Mouse (Mus musculus) T-helper 17 cell (primary cell): ENCODE data around the gene Clptm1.
"Not testable (repeated sequence)": the region's sequence is repeated elsewhere in the genome, so short reads cannot be mapped to it uniquely, and the experiment has no call there.

Source experiments
- in situ Hi-C, 2 experiments: fragments of 300-600 bp; cut with MboI, MseI; formaldehyde crosslinking; loops; 1 replicate in 1 of 2; 2 replicates in 1 of 2; pipeline ENCODE4 v1.15.1; 2025; ENCODE audit warnings: high pct_unique_total_duplicates in 2 of 2

Clptm1 gene

DNA sequence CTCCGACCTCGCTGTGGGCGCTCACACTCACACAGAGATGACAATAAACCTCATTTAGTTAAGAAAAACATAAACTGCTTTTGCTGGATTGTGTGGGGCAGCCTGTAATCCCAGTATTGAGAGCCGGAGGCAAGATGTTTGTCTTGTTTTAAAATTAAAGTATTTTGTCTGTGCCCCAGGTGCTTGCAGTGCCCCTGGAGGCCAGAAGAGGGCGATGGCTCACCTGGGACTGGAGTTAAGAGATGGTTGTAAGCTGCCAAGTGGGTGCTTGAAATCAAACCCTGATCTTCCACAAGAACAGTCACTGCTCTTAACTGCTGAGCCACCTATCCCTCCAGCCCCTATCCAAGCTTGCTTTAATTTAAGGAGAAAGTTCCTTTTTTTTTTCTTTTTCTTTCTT lies 53.9 kb downstream of the Clptm1 start:
- in situ Hi-C loops: no loop called here

DNA sequence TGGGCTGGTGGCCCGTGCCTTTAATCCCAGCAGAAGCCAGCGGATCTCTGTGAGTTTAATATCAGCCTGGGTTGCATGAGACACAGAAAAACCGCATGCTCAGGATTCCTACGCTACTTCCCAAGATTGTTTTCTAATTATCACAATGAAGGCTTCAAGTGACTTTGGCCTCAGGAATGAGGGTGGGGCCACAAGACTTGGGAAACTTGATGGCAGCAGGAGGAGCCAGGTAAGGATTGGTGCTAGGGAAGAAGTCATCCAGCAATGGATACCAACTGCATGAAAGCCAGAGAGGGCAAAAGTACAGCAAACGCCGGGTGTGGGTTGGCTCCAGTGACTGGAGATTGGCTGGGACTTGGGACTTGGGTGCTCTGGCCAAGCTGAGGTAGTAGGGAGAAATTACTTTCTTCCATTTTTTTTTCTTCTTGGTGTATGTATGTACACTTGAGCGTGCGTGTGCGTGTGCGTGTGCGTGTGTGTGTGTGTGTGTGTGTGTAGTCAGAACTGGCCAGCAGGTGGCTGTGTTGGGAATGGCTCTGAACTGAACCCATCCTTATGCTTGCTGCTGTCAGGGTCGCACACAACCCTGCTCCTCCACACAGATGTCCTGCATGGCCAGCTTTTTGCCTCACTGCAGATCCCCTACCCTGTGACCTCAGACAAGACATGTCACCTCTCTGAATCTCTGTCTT lies 55.0 kb downstream of the Clptm1 start:
- in situ Hi-C loops: no loop called here

DNA sequence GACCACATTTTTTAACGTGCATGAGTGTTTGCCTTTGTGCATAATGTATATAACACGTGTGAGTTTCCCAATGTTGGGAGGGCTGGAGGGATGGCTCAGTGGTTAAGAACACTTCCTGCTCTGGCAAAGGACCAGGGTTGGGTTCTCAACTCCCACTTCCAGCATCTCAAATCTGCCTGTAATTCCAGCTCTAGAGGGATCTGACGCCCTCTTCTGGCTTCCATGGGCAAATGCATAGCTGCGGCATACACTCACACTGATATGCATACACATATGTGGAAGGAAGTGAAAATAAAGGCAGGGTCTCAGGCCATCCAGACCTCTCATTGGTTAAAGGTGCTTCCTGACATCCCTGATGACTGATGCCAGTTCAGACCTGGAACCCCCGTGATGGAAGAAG lies 57.5 kb downstream of the Clptm1 start:
- in situ Hi-C loops: no loop called here

DNA sequence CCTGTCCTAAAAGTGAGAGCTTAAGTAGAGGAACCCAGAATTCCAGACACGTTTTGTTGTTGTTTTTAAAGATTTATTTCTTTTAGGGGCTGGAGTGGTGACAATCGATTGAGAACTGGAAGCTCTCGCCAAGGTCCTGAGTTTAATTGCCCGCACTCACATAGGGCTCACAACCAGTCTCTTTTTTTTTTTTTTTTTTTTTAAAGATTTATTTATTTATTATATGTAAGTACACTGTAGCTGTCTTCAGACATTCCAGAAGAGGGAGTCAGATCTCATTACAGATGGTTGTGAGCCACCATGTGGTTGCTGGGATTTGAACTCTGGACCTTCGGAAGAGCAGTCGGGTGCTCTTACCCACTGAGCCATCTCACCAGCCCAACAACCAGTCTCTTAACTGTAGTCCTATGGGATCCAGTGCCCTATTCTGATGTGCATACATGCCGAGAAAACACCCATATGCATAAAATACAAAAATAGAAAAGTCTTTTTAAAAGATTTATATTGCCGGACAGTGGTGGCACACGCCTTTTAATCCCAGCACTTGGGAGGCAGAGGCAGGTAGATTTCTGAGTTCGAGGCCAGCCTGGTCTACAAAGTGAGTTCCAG lies 60.1 kb downstream of the Clptm1 start:
- in situ Hi-C loops: not testable (repeated sequence)

DNA sequence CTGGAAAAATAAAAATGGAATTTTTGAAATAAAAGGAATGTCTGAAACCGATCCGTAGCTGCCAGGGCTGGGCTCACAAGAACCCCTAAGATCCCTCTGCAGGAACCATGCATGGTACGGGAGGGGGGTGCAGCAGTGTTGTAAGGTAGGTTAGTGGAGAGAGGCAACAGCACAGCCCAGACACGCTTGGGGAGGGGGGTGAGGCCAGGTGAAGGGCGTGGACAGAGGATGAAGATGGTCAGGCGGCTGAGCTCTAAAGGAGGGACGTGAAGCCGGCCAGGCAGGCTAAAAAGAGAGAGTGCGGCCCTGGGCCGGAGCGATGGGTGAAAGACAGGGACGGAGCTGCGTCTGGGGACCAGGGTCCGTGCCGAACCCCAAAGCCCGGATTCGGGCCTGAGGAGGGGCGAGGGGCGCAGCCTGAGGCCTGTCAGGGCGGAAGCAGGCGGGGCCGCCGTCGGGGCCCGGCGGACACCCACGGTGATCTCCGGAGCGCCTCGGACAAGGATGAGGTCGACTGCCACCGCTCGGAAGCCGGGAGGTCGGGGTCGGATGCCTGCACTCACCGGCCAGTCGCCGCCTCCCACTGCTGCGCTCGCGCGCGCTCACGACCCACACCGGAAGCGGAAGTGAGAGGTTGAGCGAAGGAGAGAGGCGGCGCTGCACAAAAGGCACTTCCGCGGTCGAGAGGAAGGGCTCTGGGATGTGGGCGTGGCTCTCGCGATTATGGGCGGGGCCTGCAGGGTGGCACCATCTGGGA lies 60.8 kb downstream of the Clptm1 start, which contains the start of gene Clasrp:
Gene Clasrp (minus strand): TSS at position 638 of the 757 bp plus-strand sequence.
- in situ Hi-C loops: no loop called here

DNA sequence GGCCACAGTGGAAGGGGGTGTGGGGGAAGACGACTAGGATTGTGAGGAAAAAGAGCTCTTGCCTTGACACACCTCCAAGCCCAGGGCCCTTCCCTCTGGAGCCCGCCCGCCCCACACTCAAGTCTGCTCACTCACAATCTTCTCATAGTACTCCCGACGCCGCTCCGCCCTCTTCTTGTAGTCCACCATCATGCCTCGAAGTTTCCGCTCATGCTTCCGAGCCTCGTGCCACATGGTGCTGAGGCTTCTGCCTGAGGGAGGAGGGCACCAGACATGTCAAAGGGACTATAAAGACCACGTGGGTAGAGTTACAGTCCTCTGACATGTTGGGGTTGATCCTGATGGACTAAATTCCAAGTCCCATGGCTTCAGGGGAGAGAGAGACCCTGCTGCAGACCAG lies 61.8 kb downstream of the Clptm1 start:
- in situ Hi-C loops: no loop called here

DNA sequence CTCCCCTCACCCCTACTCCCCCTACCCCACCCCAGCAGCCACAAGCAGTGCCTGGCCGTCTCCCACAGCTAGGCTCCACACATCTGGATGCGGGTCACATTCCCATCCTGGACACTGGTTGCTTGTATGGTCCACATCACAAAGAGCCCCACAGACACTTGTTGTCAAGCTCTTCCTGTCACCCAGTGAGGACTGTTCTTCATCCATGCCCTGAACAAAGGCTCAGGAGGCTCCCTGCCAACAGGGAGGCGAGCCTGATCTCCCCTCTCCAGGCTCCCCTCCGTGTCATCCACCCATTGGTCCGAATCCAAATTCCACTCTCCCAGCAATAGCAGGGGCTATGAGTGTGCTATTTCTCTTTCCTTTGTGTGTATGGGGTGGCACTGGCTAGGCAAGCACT lies 64.3 kb downstream of the Clptm1 start:
- in situ Hi-C loops: no loop called here

DNA sequence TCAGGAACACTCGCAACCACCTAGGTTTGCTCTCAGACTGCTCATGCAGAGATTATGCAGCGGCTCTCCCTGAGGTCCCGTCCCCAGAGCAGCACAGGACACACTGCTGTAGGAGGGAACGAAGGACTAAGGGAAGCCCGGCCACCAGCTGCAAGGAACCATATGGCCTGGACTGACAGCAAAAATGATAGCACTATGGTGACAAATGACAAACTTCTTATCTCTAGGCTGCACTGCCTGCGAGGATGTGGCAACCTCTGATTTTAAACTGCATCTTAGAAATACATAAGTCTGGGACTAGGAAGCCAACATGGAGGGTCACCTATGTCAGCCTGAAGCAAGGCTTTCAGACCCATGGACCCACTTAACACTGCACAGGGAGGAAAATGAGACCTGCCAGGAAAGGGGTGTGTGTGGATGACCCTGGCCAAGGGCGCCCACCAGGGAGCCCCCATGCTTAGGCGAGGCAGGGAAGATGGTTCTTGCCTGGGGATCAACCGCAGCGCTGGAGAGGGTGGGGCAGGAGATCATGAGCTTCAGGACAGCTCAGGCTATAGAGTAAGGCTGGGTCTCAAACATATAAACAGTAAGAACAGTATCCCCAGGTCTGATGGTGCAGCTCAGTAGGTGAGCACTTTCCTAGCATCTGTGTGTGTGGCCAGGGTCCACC lies 71.6 kb downstream of the Clptm1 start:
- in situ Hi-C loops: no loop called here

DNA sequence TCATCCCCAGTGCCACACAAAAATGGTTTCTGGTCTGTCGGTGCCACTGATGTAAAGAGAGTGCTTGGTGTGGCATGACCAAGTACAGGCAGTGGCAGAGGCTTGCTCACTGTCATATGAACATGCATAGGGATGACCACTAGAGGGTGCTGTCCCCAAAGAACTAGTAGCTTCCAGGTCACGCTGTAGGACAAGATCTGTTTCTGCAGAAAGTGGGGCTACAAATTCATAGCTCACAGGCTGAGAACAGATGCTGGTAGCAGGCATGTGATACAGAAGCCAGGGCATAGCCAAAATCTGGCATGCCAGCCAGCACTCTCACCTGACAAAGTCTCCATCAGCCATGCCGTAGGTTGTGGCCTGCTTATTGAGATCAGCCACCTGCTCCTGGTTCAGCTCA lies 74.9 kb downstream of the Clptm1 start:
- in situ Hi-C loops: no loop called here

DNA sequence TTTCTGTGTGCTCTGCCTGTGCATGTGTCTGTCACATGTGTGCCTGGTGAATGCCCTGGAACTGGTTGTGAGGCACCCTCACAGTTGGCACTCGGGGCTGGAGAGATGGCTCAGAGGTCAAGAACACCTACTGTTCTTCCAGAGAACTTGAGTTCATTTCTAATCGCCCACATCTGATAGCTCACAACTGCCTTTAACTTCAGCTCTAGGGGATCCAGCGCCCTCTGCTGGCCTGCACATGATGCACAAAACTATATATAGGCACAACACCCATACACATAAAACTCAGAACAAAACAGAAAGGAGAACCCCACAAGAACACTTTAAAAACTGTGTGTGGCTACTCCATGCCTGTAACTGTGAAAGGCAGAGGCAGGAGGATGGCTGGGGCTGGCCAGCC lies 75.6 kb downstream of the Clptm1 start:
- in situ Hi-C loops: no loop called here

DNA sequence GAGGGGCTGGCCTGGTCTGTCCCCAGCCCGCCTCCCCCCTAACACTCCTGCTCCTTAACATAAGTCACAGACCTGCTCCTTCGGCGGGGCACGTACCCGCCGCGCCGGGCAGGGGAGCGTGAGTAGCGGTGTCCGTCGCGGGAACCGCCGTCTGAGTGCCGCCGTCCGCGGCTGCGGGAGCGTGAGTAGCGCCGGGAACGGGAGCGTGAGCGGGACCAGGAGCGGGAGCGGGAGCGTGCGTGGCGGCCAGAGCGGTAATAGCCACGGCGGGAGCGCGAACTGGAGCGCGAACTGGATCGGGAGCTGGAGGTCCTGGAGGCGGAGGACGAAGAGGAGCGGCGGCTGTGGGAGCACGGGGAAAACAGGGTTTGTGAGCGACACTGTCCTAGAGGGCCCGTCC lies 78.6 kb downstream of the Clptm1 start:
- in situ Hi-C loops: no loop called here
